In genomic region chr14:78732617-78733312, GRCm38 (mm10) we compare ENCODE assay signal across 8 mouse cellular contexts. TPM values are rescaled to one million over a fixed set of nuclear protein-coding genes. Genes with fewer than 3 reads are reported as not detected.
DNase-seq lines count a peak whose midpoint lies in the region; ATAC-seq and TF ChIP-seq lines count a peak whose summit lies in the region.

Gene Dgkh, minus strand, starts transcription at chr14:78732776.

- peak within 1 kb of the TSS; percentile 91 for H3K27ac ChIP-seq in forebrain, embryonic 10.5 days
- peak within 1 kb of the TSS; percentile 30 to 80 for H3K27ac ChIP-seq in heart, embryonic 14.5 days (replicated peaks in 1 of 2; ENCODE audit: control insufficient read depth in 1 of 2, insufficient read depth in 1 of 2, low read depth in 2 of 2, low read length in 2 of 2)
- peak within 1 kb of the TSS; percentile 38; the same call in 1 of the 2 replicates for H3K27ac ChIP-seq in liver, embryonic 11.5 days (ENCODE audit: low read depth, low read length)

- no peaks in the 10 kb centered on the region for H3K9me3 ChIP-seq in forebrain, embryonic 10.5 days
- H3K9me3 ChIP-seq in heart, embryonic 14.5 days (ENCODE audit: control insufficient read depth, low read length), result no peaks in the 10 kb centered on the region
- H3K9me3 ChIP-seq in liver, embryonic 11.5 days (ENCODE audit: control insufficient read depth, low read length), result no peaks in the 10 kb centered on the region

- H3K36me3 ChIP-seq in forebrain, embryonic 10.5 days (replicated peaks), result no peaks in the 10 kb centered on the region
- no peaks in the 10 kb centered on the region for H3K36me3 ChIP-seq in heart, embryonic 14.5 days (ENCODE audit: control insufficient read depth, insufficient read depth, low read length)
- no peaks in the 10 kb centered on the region for H3K36me3 ChIP-seq in liver, embryonic 11.5 days (ENCODE audit: control insufficient read depth, insufficient read depth, low read length)

- DNase-seq in B cell, adult 2 months, result peak; percentile 80 to 81
- peak; percentile 95 for DNase-seq in brain, embryonic 14.5 days (ENCODE audit: low read depth)
- peak; percentile 81 for DNase-seq in forebrain, embryonic 10.5 days (ENCODE audit: extremely low spot score, low spot score)
- DNase-seq in kidney, postnatal 10 days, result peak; percentile 96
- peak; percentile 88 for DNase-seq in liver, embryonic 11.5 days (ENCODE audit: low spot score)
- peak; percentile 57 to 63 for DNase-seq in spleen, postnatal 14 days (ENCODE audit: low spot score in 2 of 2)

- H3K4me1 ChIP-seq in forebrain, embryonic 10.5 days, result peaks cover 30% of the 10 kb centered on the region
- H3K4me1 ChIP-seq in heart, embryonic 14.5 days (ENCODE audit: control insufficient read depth in 2 of 2, insufficient read depth in 2 of 2, low read length in 2 of 2), result peaks cover 2 to 4% of the 10 kb centered on the region in 2 experiments; a peak in 2 of 4 replicates
- H3K4me1 ChIP-seq in liver, embryonic 11.5 days (replicated peaks; ENCODE audit: control insufficient read depth, insufficient read depth, low read length), result peaks cover 3% of the 10 kb centered on the region; the same call in 1 of the 2 replicates

- TF ChIP-seq CTCF in brain, embryonic 14.5 days (IDR thresholded peaks at IDR 0.05; ENCODE audit: borderline replicate concordance, extremely low read depth, insufficient read depth, insufficient read length), result no peak

- WGBS in forebrain, embryonic 10.5 days, result under 1% methylated on average over 67 of the region's 71 CpGs
- WGBS in heart, embryonic 14.5 days, result under 1% methylated on average over 66 of the region's 71 CpGs
- WGBS in liver, embryonic 11.5 days, result under 1% methylated on average over 58 of the region's 71 CpGs

- H3K27me3 ChIP-seq in forebrain, embryonic 10.5 days (ENCODE audit: poor library complexity, severe bottlenecking), result peaks cover 78% of the 10 kb centered on the region
- H3K27me3 ChIP-seq in heart, embryonic 14.5 days (ENCODE audit: control insufficient read depth, insufficient read depth, low read length), result no peaks in the 10 kb centered on the region
- peaks cover 39% of the 10 kb centered on the region for H3K27me3 ChIP-seq in liver, embryonic 11.5 days (replicated peaks; ENCODE audit: control insufficient read depth, insufficient read depth, low read length)

- H3K4me2 ChIP-seq in heart, embryonic 14.5 days (ENCODE audit: low read length), result peak within 1 kb of the TSS; percentile 99
- H3K4me2 ChIP-seq in liver, embryonic 11.5 days, result peak within 1 kb of the TSS; percentile 97

- TF ChIP-seq POLR2A in brain, embryonic 14.5 days (IDR thresholded peaks at IDR 0.05; ENCODE audit: borderline replicate concordance, extremely low read depth, insufficient read depth, insufficient read length, poor library complexity, severe bottlenecking), result peak; percentile 94

- H3K4me3 ChIP-seq in forebrain, embryonic 10.5 days, result peak within 1 kb of the TSS; percentile 79
- peak within 1 kb of the TSS; percentile 80 to 83 for H3K4me3 ChIP-seq in heart, embryonic 14.5 days (ENCODE audit: control insufficient read depth in 1 of 2, insufficient read depth in 1 of 2, low read depth in 1 of 2, low read length in 2 of 2)
- peak within 1 kb of the TSS; percentile 72 for H3K4me3 ChIP-seq in liver, embryonic 11.5 days (ENCODE audit: low read depth, low read length)

- H3K9ac ChIP-seq in heart, embryonic 14.5 days (ENCODE audit: low read length), result peak within 1 kb of the TSS; percentile 84
- peak within 1 kb of the TSS; percentile 75 for H3K9ac ChIP-seq in liver, embryonic 11.5 days (ENCODE audit: low read depth, low read length)

- peak; percentile 95 for ATAC-seq in heart, embryonic 14.5 days (ENCODE audit: insufficient number of reproducible peaks, insufficient read depth, low FRiP score, low read depth)
- peak; percentile 84 for ATAC-seq in liver, embryonic 11.5 days (replicated peaks; ENCODE audit: low FRiP score)
- peak; percentile 74 for ATAC-seq in monocyte, adult 5-6 weeks (replicated peaks; ENCODE audit: insufficient number of reproducible peaks, low FRiP score, low TSS enrichment, poor library complexity, severe bottlenecking)

RNA-seq across cellular contexts. Expression of gene Dgkh, which starts in this region (rescaled TPM):
- 3.8 and 4.9 TPM in 2 replicates for polyA plus RNA-seq in brain, embryonic 14.5 days (2012; rRNA removed)
- 0.68 and 0.98 TPM in 2 replicates for polyA plus RNA-seq in forebrain, embryonic 10.5 days (2016; fragmentation: Nextera tagmentation; extraction: Ambion mirVana)
- 2.8 and 3.6 TPM in 2 replicates for polyA plus RNA-seq in heart, embryonic 14.5 days (2014; fragmentation: Nextera tagmentation; extraction: Ambion mirVana)
- 1.1 and 1.2 TPM in 2 replicates for polyA plus RNA-seq in liver, embryonic 11.5 days (2014; fragmentation: Nextera tagmentation; extraction: Ambion mirVana)
- total RNA-seq in monocyte, adult 5-6 weeks (2017), result 13.9 to 19.2 TPM (median 17.9 TPM) in 3 replicates

Comparison
In these comparisons a context has a peak if more than half of its experiments do, and no peak if none do; other contexts are left out.
1. Peak in every context shown above with its lines: DNase-seq, ATAC-seq, H3K4me3 ChIP-seq and H3K27ac ChIP-seq.
2. Peak in DNase-seq, H3K4me3 ChIP-seq and H3K27ac ChIP-seq in forebrain, embryonic 10.5 days; RNA of the gene not detected or under 1 TPM.
3. H3K27ac ChIP-seq: peak in every context shown above with its lines; median percentile 91 in forebrain, embryonic 10.5 days; 55 in heart, embryonic 14.5 days; 38 in liver, embryonic 11.5 days.